Mouse (Mus musculus): ENCODE measurements around the gene Kat8. TPM values are rescaled to one million over a fixed set of nuclear protein-coding genes. Genes with fewer than 3 reads are reported as not detected.

Gene Kat8
- total RNA-seq, 2 experiments from 2014 or later = 20.7 to 20.9 TPM

Other genes with a start within 250 kb of the Kat8 start
- gene Bcl7c, start 203.6 kb upstream of the Kat8 start, total RNA-seq (2021) = 10 to 100 TPM; 33.7 to 35.3 TPM
- gene Ctf1, start 199.8 kb upstream of the Kat8 start, total RNA-seq (2021) = 10 to 100 TPM; 14.6 to 18.7 TPM
- not detected for gene Ctf2, start 180.3 kb upstream of the Kat8 start, total RNA-seq (2021)
- gene Fbxl19, start 168.0 kb upstream of the Kat8 start, total RNA-seq (2021) = 1 to 10 TPM; 1.9 to 2.5 TPM
- 1 to 10 TPM; 8.4 to 9.2 TPM for gene Orai3, start 142.7 kb upstream of the Kat8 start, total RNA-seq (2021)
- 10 to 100 TPM; 13.0 to 21.3 TPM for gene Setd1a, start 135.8 kb upstream of the Kat8 start, total RNA-seq (2021)
- gene Gm49388, start 126.9 kb upstream of the Kat8 start, total RNA-seq (2021) = 1 to 10 TPM in 1 of 2 experiments, under 1 TPM in 1; 0.31 to 2.1 TPM
- gene Hsd3b7, start 111.9 kb upstream of the Kat8 start, total RNA-seq (2021) = 1 to 10 TPM; 5.5 to 5.6 TPM
- gene Stx4a, start 88.2 kb upstream of the Kat8 start, total RNA-seq (2021) = 10 to 100 TPM; 43.0 to 47.4 TPM
- gene Stx1b, start 88.0 kb upstream of the Kat8 start, total RNA-seq (2021) = 1 to 10 TPM in 1 of 2 experiments, under 1 TPM in 1; 0.64 to 1.1 TPM
- gene Zfp646, start 36.3 kb upstream of the Kat8 start, total RNA-seq (2021) = 10 to 100 TPM; 10.4 to 12.7 TPM
- gene Zfp668, start 35.7 kb upstream of the Kat8 start, total RNA-seq (2021) = 1 to 10 TPM; 2.4 to 3.6 TPM
- 1 to 10 TPM; 1.5 to 1.7 TPM for gene Prss53, start 21.5 kb upstream of the Kat8 start, total RNA-seq (2021)
- gene Gm21974, start 17.1 kb upstream of the Kat8 start, total RNA-seq (2021) = not detected
- gene Vkorc1, start 16.9 kb upstream of the Kat8 start, total RNA-seq (2021) = 10 to 100 TPM; 10.6 to 12.2 TPM
- gene Bckdk, start 8.4 kb upstream of the Kat8 start, total RNA-seq (2021) = 100 to 1,000 TPM; 155 TPM
- not detected for gene Prss8, start 17.6 kb downstream of the Kat8 start, total RNA-seq (2021)
- 1 to 10 TPM; 6.5 to 7.2 TPM for gene Prss36, start 34.2 kb downstream of the Kat8 start, total RNA-seq (2021)
- gene Fus, start 54.9 kb downstream of the Kat8 start, total RNA-seq (2021) = 10 to 100 TPM; 60.9 to 92.2 TPM
- 1 to 10 TPM; 1.2 to 1.6 TPM for gene Pycard, start 81.4 kb downstream of the Kat8 start, total RNA-seq (2021)
- 100 to 1,000 TPM; 200 to 226 TPM for gene Trim72, start 91.4 kb downstream of the Kat8 start, total RNA-seq (2021)
- 1 to 10 TPM; 1.6 TPM for gene Itgam, start 150.1 kb downstream of the Kat8 start, total RNA-seq (2021)
- gene Gm49368, start 150.2 kb downstream of the Kat8 start, total RNA-seq (2021) = under 1 TPM in 1 of 2 experiments, not detected in 1; 0.05 TPM
- gene Itgax, start 217.0 kb downstream of the Kat8 start, total RNA-seq (2021) = under 1 TPM; 0.15 to 0.67 TPM
- gene Itgad, start 241.9 kb downstream of the Kat8 start, total RNA-seq (2021) = not detected